Mouse (Mus musculus): ENCODE measurements around the gene Zg16.
"Not testable (repeated sequence)": the region's sequence is repeated elsewhere in the genome, so short reads cannot be mapped to it uniquely, and the experiment has no call there.

Zg16 gene

GRCm38 (mm10) chr7:127087278-127088010, at the start of gene Zg16:
Zg16 (minus strand) TSS chr7:127087328.
- DNase-seq (ENCODE audit: low spot score), result not testable (repeated sequence)

- DNase-seq (ENCODE audit: low spot score), result no peak
These were observed 49.3 kb upstream of the Zg16 start for GRCm38 (mm10) chr7:127136181-127137071.

- no peak for DNase-seq (ENCODE audit: low spot score)
These were observed 47.8 kb upstream of the Zg16 start for GRCm38 (mm10) chr7:127134821-127135447.

GRCm38 (mm10) chr7:127133125-127133524, 46.0 kb upstream of the Zg16 start:
- no peak for DNase-seq (ENCODE audit: low spot score)

GRCm38 (mm10) chr7:127129638-127130037, 42.5 kb upstream of the Zg16 start:
- no peak for DNase-seq (ENCODE audit: low spot score)

GRCm38 (mm10) chr7:127121911-127122270, 34.8 kb upstream of the Zg16 start, which contains the start of gene Qprt:
Qprt (minus strand) TSS chr7:127122226.
- no peak for DNase-seq (ENCODE audit: low spot score)

GRCm38 (mm10) chr7:127121061-127121910, 34.2 kb upstream of the Zg16 start:
- DNase-seq (ENCODE audit: low spot score), result no peak

- no peak for DNase-seq (ENCODE audit: low spot score)
These were observed 31.7 kb upstream of the Zg16 start for GRCm38 (mm10) chr7:127118671-127119445.

GRCm38 (mm10) chr7:127117948-127118347, 30.8 kb upstream of the Zg16 start:
- no peak for DNase-seq (ENCODE audit: low spot score)

- no peak for DNase-seq (ENCODE audit: low spot score)
These were observed 29.3 kb upstream of the Zg16 start for GRCm38 (mm10) chr7:127116331-127116935.

- no peak for DNase-seq (ENCODE audit: low spot score)
These were observed 27.8 kb upstream of the Zg16 start for GRCm38 (mm10) chr7:127114920-127115319.

GRCm38 (mm10) chr7:127113614-127114259, 26.6 kb upstream of the Zg16 start:
- no peak for DNase-seq (ENCODE audit: low spot score)

- no peak for DNase-seq (ENCODE audit: low spot score)
These were observed 25.9 kb upstream of the Zg16 start for GRCm38 (mm10) chr7:127112921-127113597.

GRCm38 (mm10) chr7:127112251-127112841, 25.2 kb upstream of the Zg16 start:
- no peak for DNase-seq (ENCODE audit: low spot score)

- peak; percentile 52 for DNase-seq (ENCODE audit: low spot score)
These were observed 24.3 kb upstream of the Zg16 start for GRCm38 (mm10) chr7:127111461-127111860.

GRCm38 (mm10) chr7:127110239-127111007, 23.3 kb upstream of the Zg16 start:
- DNase-seq (ENCODE audit: low spot score), result no peak

- DNase-seq (ENCODE audit: low spot score), result no peak
These were observed 18.4 kb upstream of the Zg16 start for GRCm38 (mm10) chr7:127105551-127105950.

All from testis, postnatal 14 days (tissue).